Comparison of ENCODE assay signal across 28 mouse cellular contexts in the genomic region with DNA sequence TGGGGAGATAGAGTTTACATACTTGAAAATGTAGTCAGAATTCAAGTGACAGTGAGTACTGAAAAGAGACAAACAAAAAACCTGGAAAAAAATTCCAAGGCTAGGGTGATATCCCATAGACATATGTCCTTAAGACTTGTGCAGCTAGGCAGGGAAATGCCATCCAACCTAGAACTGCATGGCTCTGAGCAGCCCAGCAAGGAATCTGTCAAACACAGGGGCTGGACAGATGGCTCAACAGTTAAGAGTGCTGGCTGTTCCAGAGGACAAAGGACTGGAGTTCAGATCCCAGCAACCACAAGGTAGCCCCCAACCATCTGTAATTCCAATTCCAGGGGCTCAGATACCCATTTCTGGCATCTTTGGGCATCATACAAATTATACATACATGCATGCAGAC. TPM values are rescaled to one million over a fixed set of nuclear protein-coding genes. Genes with fewer than 3 reads are reported as not detected.
"Had no signal": no experiment of that assay in that cellular context is flagged by ENCODE, and none has a peak within 500 bp of the region (broad histone marks: within the 10 kb centered on the region; RNA-seq: fewer than 3 reads in every experiment).

No protein-coding gene starts in this region.

- ATAC-seq: hindbrain, embryonic 16.5 days; inflammation-experienced regulatory T-cells, adult 6 months; intestine, embryonic 15.5 days; intestine, postnatal 0 days; liver, postnatal 0 days had no signal

- DNase-seq: gastrocnemius, adult 2 months; gastrocnemius, postnatal 10 days; gastrocnemius, postnatal 25 days; heart, adult 18-20 months; heart, postnatal 10 days; heart, postnatal 4 days; kidney, adult 18-20 months; kidney, adult 8-10 months; kidney, postnatal 10 days; kidney, postnatal 25 days; kidney, postnatal 4 days; layer of hippocampus, adult 9-11 months; liver; liver, embryonic 13.5 days; liver, postnatal 0 days had no signal

- H3K4me3 ChIP-seq: gastrocnemius, adult 2 months; heart, embryonic 10.5 days; heart, embryonic 12.5 days; hindbrain, embryonic 10.5 days; hindbrain, embryonic 12.5 days; intestine, embryonic 15.5 days; limb, embryonic 10.5 days; limb, embryonic 12.5 days; liver, embryonic 13.5 days; liver, embryonic 15.5 days had no signal

- H3K27ac ChIP-seq: heart, embryonic 10.5 days; hindbrain, embryonic 10.5 days; hindbrain, embryonic 12.5 days; hindbrain, embryonic 14.5 days; intestine, embryonic 15.5 days; limb, embryonic 10.5 days; limb, embryonic 12.5 days; liver, embryonic 13.5 days; liver, embryonic 15.5 days had no signal

- H3K4me1 ChIP-seq: hindbrain, embryonic 12.5 days; limb, embryonic 10.5 days; liver, embryonic 13.5 days; liver, embryonic 15.5 days had no signal

- H3K27me3 ChIP-seq: heart, embryonic 12.5 days; hindbrain, embryonic 12.5 days; intestine, embryonic 15.5 days; limb, embryonic 12.5 days; liver, embryonic 15.5 days had no signal

RNA-seq across cellular contexts. Expression of a gene that starts 28.9 kb away (rescaled TPM):
- total RNA-seq: granulocyte monocyte progenitor cell, adult 5-6 weeks had no signal

RNA-seq across cellular contexts. Expression of a gene that starts 45.7 kb away (rescaled TPM):
- total RNA-seq: granulocyte monocyte progenitor cell, adult 5-6 weeks had no signal
